Mouse (Mus musculus): ENCODE results near the gene Nav3. TPM values are rescaled to one million over a fixed set of nuclear protein-coding genes. Genes with fewer than 3 reads are reported as not detected.
"Not testable (repeated sequence)": the region's sequence is repeated elsewhere in the genome, so short reads cannot be mapped to it uniquely, and the experiment has no call there.

The Nav3 gene
- polyA plus RNA-seq, 1 experiment, result 46.6 TPM

GRCm38 (mm10) chr10:110398643-110399042 lies 57.4 kb downstream of the Nav3 start:
- TF ChIP-seq CTCF (IDR thresholded peaks at IDR 0.05; ENCODE audit: extremely low read depth, insufficient read depth, low read length) (no peak), POLR2A (IDR thresholded peaks at IDR 0.05; ENCODE audit: extremely low read depth, insufficient read depth, low read length) (no peak)
- Histone ChIP-seq H3K27ac (ENCODE audit: insufficient read depth, low read length) (no peak overlapping the region), H3K4me3 (ENCODE audit: insufficient read depth, low read length) (no peak overlapping the region), H3K4me1 (ENCODE audit: control insufficient read depth, insufficient read depth, low read length) (no peaks in the 10 kb centered on the region; the same call in 1 of the 2 replicates)

GRCm38 (mm10) chr10:110386476-110387197 lies 69.4 kb downstream of the Nav3 start:
- H3K4me1 ChIP-seq (ENCODE audit: control insufficient read depth, insufficient read depth, low read length), result peaks cover 7% of the 10 kb centered on the region
- H3K27ac ChIP-seq (ENCODE audit: insufficient read depth, low read length), result no peak overlapping the region
- TF ChIP-seq CTCF (IDR thresholded peaks at IDR 0.05; ENCODE audit: extremely low read depth, insufficient read depth, low read length) (no peak), POLR2A (IDR thresholded peaks at IDR 0.05; ENCODE audit: extremely low read depth, insufficient read depth, low read length) (no peak)
- H3K4me3 ChIP-seq (ENCODE audit: insufficient read depth, low read length), result no peak overlapping the region

- not testable (repeated sequence) for H3K4me3 ChIP-seq (ENCODE audit: insufficient read depth, low read length); H3K27ac ChIP-seq (ENCODE audit: insufficient read depth, low read length); H3K4me1 ChIP-seq (ENCODE audit: control insufficient read depth, insufficient read depth, low read length)
Observed at GRCm38 (mm10) chr10:110383506-110384229, 72.3 kb downstream of the Nav3 start.

- no peaks in the 10 kb centered on the region for H3K4me1 ChIP-seq (ENCODE audit: control insufficient read depth, insufficient read depth, low read length)
- TF ChIP-seq POLR2A (IDR thresholded peaks at IDR 0.05; ENCODE audit: extremely low read depth, insufficient read depth, low read length), result no peak
- TF ChIP-seq CTCF (IDR thresholded peaks at IDR 0.05; ENCODE audit: extremely low read depth, insufficient read depth, low read length), result no peak
- no peak overlapping the region for H3K27ac ChIP-seq (ENCODE audit: insufficient read depth, low read length)
- H3K4me3 ChIP-seq (ENCODE audit: insufficient read depth, low read length), result no peak overlapping the region
Observed at GRCm38 (mm10) chr10:110380792-110381191, 75.2 kb downstream of the Nav3 start.

GRCm38 (mm10) chr10:110372724-110373455 lies 83.1 kb downstream of the Nav3 start:
- no peaks in the 10 kb centered on the region for H3K4me1 ChIP-seq (ENCODE audit: control insufficient read depth, insufficient read depth, low read length)
- TF ChIP-seq CTCF (IDR thresholded peaks at IDR 0.05; ENCODE audit: extremely low read depth, insufficient read depth, low read length) (no peak), POLR2A (IDR thresholded peaks at IDR 0.05; ENCODE audit: extremely low read depth, insufficient read depth, low read length) (no peak)
- no peak overlapping the region for H3K4me3 ChIP-seq (ENCODE audit: insufficient read depth, low read length)
- no peak overlapping the region for H3K27ac ChIP-seq (ENCODE audit: insufficient read depth, low read length)

- H3K4me1 ChIP-seq (ENCODE audit: control insufficient read depth, insufficient read depth, low read length), result peaks cover 1% of the 10 kb centered on the region; the same call in 1 of the 2 replicates
- no peak overlapping the region for H3K4me3 ChIP-seq (ENCODE audit: insufficient read depth, low read length)
- TF ChIP-seq CTCF (IDR thresholded peaks at IDR 0.05; ENCODE audit: extremely low read depth, insufficient read depth, low read length) (no peak), POLR2A (IDR thresholded peaks at IDR 0.05; ENCODE audit: extremely low read depth, insufficient read depth, low read length) (no peak)
- H3K27ac ChIP-seq (ENCODE audit: insufficient read depth, low read length), result no peak overlapping the region
Observed at GRCm38 (mm10) chr10:110352148-110352547, 103.9 kb downstream of the Nav3 start.

- H3K4me3 ChIP-seq (ENCODE audit: insufficient read depth, low read length), result no peak overlapping the region
- H3K27ac ChIP-seq (ENCODE audit: insufficient read depth, low read length), result no peak overlapping the region
- H3K4me1 ChIP-seq (ENCODE audit: control insufficient read depth, insufficient read depth, low read length), result no peaks in the 10 kb centered on the region
- TF ChIP-seq CTCF (IDR thresholded peaks at IDR 0.05; ENCODE audit: extremely low read depth, insufficient read depth, low read length) (no peak), POLR2A (IDR thresholded peaks at IDR 0.05; ENCODE audit: extremely low read depth, insufficient read depth, low read length) (no peak)
Observed at GRCm38 (mm10) chr10:110330030-110330429, 126.0 kb downstream of the Nav3 start.

GRCm38 (mm10) chr10:110329629-110330028 lies 126.4 kb downstream of the Nav3 start:
- H3K4me3 ChIP-seq (ENCODE audit: insufficient read depth, low read length), result no peak overlapping the region
- H3K4me1 ChIP-seq (ENCODE audit: control insufficient read depth, insufficient read depth, low read length), result no peaks in the 10 kb centered on the region
- H3K27ac ChIP-seq (ENCODE audit: insufficient read depth, low read length), result no peak overlapping the region
- TF ChIP-seq POLR2A (IDR thresholded peaks at IDR 0.05; ENCODE audit: extremely low read depth, insufficient read depth, low read length) (no peak), CTCF (IDR thresholded peaks at IDR 0.05; ENCODE audit: extremely low read depth, insufficient read depth, low read length) (no peak)

- TF ChIP-seq CTCF (IDR thresholded peaks at IDR 0.05; ENCODE audit: extremely low read depth, insufficient read depth, low read length) (no peak), POLR2A (IDR thresholded peaks at IDR 0.05; ENCODE audit: extremely low read depth, insufficient read depth, low read length) (no peak)
- Histone ChIP-seq H3K4me3 (ENCODE audit: insufficient read depth, low read length) (no peak overlapping the region), H3K4me1 (ENCODE audit: control insufficient read depth, insufficient read depth, low read length) (no peaks in the 10 kb centered on the region), H3K27ac (ENCODE audit: insufficient read depth, low read length) (no peak overlapping the region)
Observed at GRCm38 (mm10) chr10:110322082-110322632, 133.8 kb downstream of the Nav3 start.
